Mouse (Mus musculus): Measurements from ENCODE around the gene Dennd5b. TPM values are rescaled to one million over a fixed set of nuclear protein-coding genes. Genes with fewer than 3 reads are reported as not detected.
"Not testable (repeated sequence)": the region's sequence is repeated elsewhere in the genome, so short reads cannot be mapped to it uniquely, and the experiment has no call there.

The Dennd5b gene
- total RNA-seq, 2 experiments from 2014 or later: 67.8 to 73.1 TPM

GRCm38 (mm10) chr6:148994327-148994999 lies 107.0 kb downstream of the Dennd5b start:
- intact Hi-C loops (cut with DNase I): no loop called here
- no peak overlapping the region for H3K27ac ChIP-seq
- H3K4me3 ChIP-seq: no peak overlapping the region
- no peak for TF ChIP-seq CTCF (IDR thresholded peaks at IDR 0.05)
- no peak for DNase-seq (ENCODE audit: extremely low spot score in 1 of 2, low spot score in 2 of 2)

GRCm38 (mm10) chr6:148993117-148994077 lies 108.1 kb downstream of the Dennd5b start:
- DNase-seq (ENCODE audit: extremely low spot score in 1 of 2, low spot score in 2 of 2): no peak
- intact Hi-C loops (cut with DNase I): no loop called here
- TF ChIP-seq CTCF (IDR thresholded peaks at IDR 0.05): peak; percentile 47
- no peak overlapping the region for H3K27ac ChIP-seq
- no peak overlapping the region for H3K4me3 ChIP-seq

- TF ChIP-seq CTCF (IDR thresholded peaks at IDR 0.05): no peak
- intact Hi-C loops (cut with DNase I): no loop called here
- Histone ChIP-seq H3K27ac (no peak overlapping the region), H3K4me3 (no peak overlapping the region)
- no peak for DNase-seq (ENCODE audit: extremely low spot score in 1 of 2, low spot score in 2 of 2)
Observed at GRCm38 (mm10) chr6:148992373-148993116, 108.9 kb downstream of the Dennd5b start.

GRCm38 (mm10) chr6:148991660-148992372 lies 109.7 kb downstream of the Dennd5b start:
- H3K27ac ChIP-seq: no peak overlapping the region
- no peak for TF ChIP-seq CTCF (IDR thresholded peaks at IDR 0.05)
- H3K4me3 ChIP-seq: no peak overlapping the region
- intact Hi-C loops (cut with DNase I): no loop called here
- DNase-seq (ENCODE audit: extremely low spot score in 1 of 2, low spot score in 2 of 2): no peak

GRCm38 (mm10) chr6:148989792-148990491 lies 111.5 kb downstream of the Dennd5b start:
- DNase-seq (ENCODE audit: extremely low spot score in 1 of 2, low spot score in 2 of 2); H3K27ac ChIP-seq; intact Hi-C loops (cut with DNase I); H3K4me3 ChIP-seq: not testable (repeated sequence)

GRCm38 (mm10) chr6:148986003-148986402 lies 115.5 kb downstream of the Dennd5b start:
- DNase-seq (ENCODE audit: extremely low spot score in 1 of 2, low spot score in 2 of 2): no peak
- intact Hi-C loops (cut with DNase I): no loop called here
- Histone ChIP-seq H3K4me3 (no peak overlapping the region), H3K27ac (no peak overlapping the region)
- TF ChIP-seq CTCF (IDR thresholded peaks at IDR 0.05): no peak

- Histone ChIP-seq H3K27ac (no peak overlapping the region), H3K4me3 (no peak overlapping the region)
- TF ChIP-seq CTCF (IDR thresholded peaks at IDR 0.05): no peak
- no peak for DNase-seq (ENCODE audit: extremely low spot score in 1 of 2, low spot score in 2 of 2)
- intact Hi-C loops (cut with DNase I): no loop called here
Observed at GRCm38 (mm10) chr6:148980495-148980894, 121.0 kb downstream of the Dennd5b start.

- no peak overlapping the region for H3K4me3 ChIP-seq
- intact Hi-C loops (cut with DNase I): no loop called here
- no peak overlapping the region for H3K27ac ChIP-seq
- TF ChIP-seq CTCF (IDR thresholded peaks at IDR 0.05): no peak
- DNase-seq (ENCODE audit: extremely low spot score in 1 of 2, low spot score in 2 of 2): no peak
Observed at GRCm38 (mm10) chr6:148975096-148975495, 126.4 kb downstream of the Dennd5b start.

- H3K27ac ChIP-seq: no peak overlapping the region
- intact Hi-C loops (cut with DNase I): no loop called here
- H3K4me3 ChIP-seq: no peak overlapping the region
- DNase-seq (ENCODE audit: extremely low spot score in 1 of 2, low spot score in 2 of 2): no peak
- TF ChIP-seq CTCF (IDR thresholded peaks at IDR 0.05): no peak
Observed at GRCm38 (mm10) chr6:148972891-148973290, 128.6 kb downstream of the Dennd5b start.

GRCm38 (mm10) chr6:148972059-148972848 lies 129.2 kb downstream of the Dennd5b start:
- no peak for DNase-seq (ENCODE audit: extremely low spot score in 1 of 2, low spot score in 2 of 2)
- no peak overlapping the region for H3K27ac ChIP-seq
- H3K4me3 ChIP-seq: no peak overlapping the region
- intact Hi-C loops (cut with DNase I): no loop called here
- TF ChIP-seq CTCF (IDR thresholded peaks at IDR 0.05): no peak

Measured in left cerebral cortex, adult 2 months (tissue).